Mouse (Mus musculus) thymus, postnatal 0 days (tissue): ENCODE data around the gene Slc35g1. TPM values are rescaled to one million over a fixed set of nuclear protein-coding genes. Genes with fewer than 3 reads are reported as not detected.

Experiments used
- polyA plus RNA-seq: library from polyadenylated mRNA; unstranded; fragments of >200 nt; fragmentation: Nextera tagmentation; extraction: Ambion mirVana; gene quantifications from 2 replicates; pipeline ENCODE4 v1.2.1, GENCODE M21; 2015

The Slc35g1 gene
- polyA plus RNA-seq, 1 experiment from 2014 or later = 3.7 TPM

Other genes with a start within 250 kb of the Slc35g1 start
- 33.7 and 34.1 TPM in 2 replicates for gene Fra10ac1, start 171.8 kb upstream of the Slc35g1 start, polyA plus RNA-seq
- 0.14 TPM in 1 of 2 replicates, not detected in the other for gene Lgi1, start 131.4 kb upstream of the Slc35g1 start, polyA plus RNA-seq
- 0.98 and 1.0 TPM in 2 replicates for gene Plce1, start 85.1 kb downstream of the Slc35g1 start, polyA plus RNA-seq